Mouse (Mus musculus) CH12.LX (cell line): ENCODE data around the gene Spata25. TPM values are rescaled to one million over a fixed set of nuclear protein-coding genes. Genes with fewer than 3 reads are reported as not detected.

Experiments used
- DNase-seq: peaks from one replicate; pipeline ENCODE4 v3.0.0-alpha.2; 2013; ENCODE audit errors: extremely low read depth
- H3K27ac ChIP-seq: 2 replicates; pipeline ENCODE4 v1.5.1; 2012; ENCODE audit warnings: low read depth, mild to moderate bottlenecking, control low read depth, moderate library complexity; ENCODE audit not compliant: insufficient read depth
- H3K27me3 ChIP-seq: replicated peaks from 2 replicates; pipeline ENCODE3; 2012; ENCODE audit warnings: inconsistent platforms
- H3K36me3 ChIP-seq, 2 experiments: replicated peaks in 1 of 2; 2 replicates each; pipeline versions ENCODE3 to v1.6.1; 2012; ENCODE audit warnings: inconsistent platforms in 1 of 2, low read length in 1 of 2, mild to moderate bottlenecking in 1 of 2, mixed read lengths in 1 of 2, moderate library complexity in 1 of 2; ENCODE audit not compliant: control insufficient read depth in 1 of 2, insufficient read depth in 1 of 2
- H3K4me1 ChIP-seq, 2 experiments: 2 replicates each; pipeline ENCODE4 v1.6.1; 2012; ENCODE audit warnings: inconsistent platforms in 1 of 2, moderate library complexity in 1 of 2; ENCODE audit not compliant: insufficient read depth in 2 of 2, control insufficient read depth in 1 of 2
- H3K4me2 ChIP-seq: 2 replicates; pipeline ENCODE4 v1.6.1; 2012; ENCODE audit warnings: low read depth, mild to moderate bottlenecking, control low read depth; ENCODE audit not compliant: poor library complexity, insufficient read depth, severe bottlenecking
- H3K4me3 ChIP-seq, 3 experiments: fragments of 150-350 bp in 1 of 3; sonication (generic) in 1 of 3; replicated peaks in 1 of 3; 2 replicates each; pipeline versions ENCODE3 to v1.5.1; 2011 to 2012; ENCODE audit warnings: low read depth in 2 of 3, low read length in 2 of 3, mild to moderate bottlenecking in 2 of 3, moderate library complexity in 2 of 3, control low read depth in 1 of 3, improper control_type of control experiment in 1 of 3, inconsistent platforms in 1 of 3, mixed read lengths in 1 of 3; ENCODE audit not compliant: poor library complexity in 1 of 3
- H3K79me2 ChIP-seq: replicated peaks from 2 replicates; pipeline ENCODE4 v1.6.1; 2012; ENCODE audit warnings: mild to moderate bottlenecking, moderate library complexity; ENCODE audit not compliant: control insufficient read depth, poor library complexity, insufficient read depth, severe bottlenecking; ENCODE audit errors: extremely low read depth
- H3K9ac ChIP-seq: 2 replicates; pipeline ENCODE4 v1.6.1; 2012; ENCODE audit warnings: low read depth, mild to moderate bottlenecking, control low read depth, moderate library complexity; ENCODE audit not compliant: insufficient read depth
- H3K9me3 ChIP-seq: replicated peaks from 2 replicates; pipeline ENCODE3; 2012; ENCODE audit warnings: low read length, inconsistent platforms, mixed read lengths
- CHD1 ChIP-seq: IDR thresholded peaks from 2 replicates; pipeline ENCODE4 v1.6.1; 2012; ENCODE audit warnings: low read depth, low read length, improper control_type of control experiment, inconsistent platforms
- CHD2 ChIP-seq: IDR thresholded peaks from 2 replicates; pipeline ENCODE4 v1.6.1; 2011; ENCODE audit warnings: low read length, improper control_type of control experiment
- CTCF ChIP-seq, 2 experiments: IDR thresholded peaks in 1 of 2; conservative IDR thresholded peaks in 1 of 2; 2 replicates each; pipeline ENCODE4 v1.5.1; 2011 to 2012; ENCODE audit warnings: low read depth in 2 of 2, low read length in 2 of 2, improper control_type of control experiment in 1 of 2, inconsistent platforms in 1 of 2, mild to moderate bottlenecking in 1 of 2, moderate library complexity in 1 of 2
- ELF1 ChIP-seq: IDR thresholded peaks from 2 replicates; pipeline ENCODE4 v1.6.1; 2014; ENCODE audit warnings: low read depth, mild to moderate bottlenecking, inconsistent platforms, low read length, improper control_type of control experiment
- EP300 ChIP-seq: IDR thresholded peaks from 2 replicates; pipeline ENCODE4 v1.6.1; 2011; ENCODE audit warnings: low read length, improper control_type of control experiment
- GABPA ChIP-seq: IDR thresholded peaks from 2 replicates; pipeline ENCODE4 v1.6.1; 2012; ENCODE audit warnings: low read depth, low read length, improper control_type of control experiment, inconsistent platforms; ENCODE audit not compliant: insufficient replicate concordance
- HCFC1 ChIP-seq: IDR thresholded peaks from 2 replicates; pipeline ENCODE4 v1.6.1; 2012; ENCODE audit warnings: low read depth, mild to moderate bottlenecking, inconsistent platforms, low read length, improper control_type of control experiment
- JUN ChIP-seq: IDR thresholded peaks from 2 replicates; pipeline ENCODE4 v1.6.1; 2011; ENCODE audit warnings: low read depth, mild to moderate bottlenecking, low read length, improper control_type of control experiment, moderate library complexity; ENCODE audit not compliant: insufficient read depth
- MXI1 ChIP-seq: IDR thresholded peaks from 2 replicates; pipeline ENCODE4 v1.6.1; 2011; ENCODE audit warnings: mild to moderate bottlenecking, low read depth, low read length, improper control_type of control experiment
- NRF1 ChIP-seq: IDR thresholded peaks from 2 replicates; pipeline ENCODE4 v1.6.1; 2014; ENCODE audit warnings: low read depth, mild to moderate bottlenecking, inconsistent platforms, low read length, improper control_type of control experiment, moderate library complexity
- RAD21 ChIP-seq: IDR thresholded peaks from 2 replicates; pipeline ENCODE4 v1.6.1; 2011; ENCODE audit warnings: low read depth, mild to moderate bottlenecking, low read length, improper control_type of control experiment, moderate library complexity
- SMC3 ChIP-seq: IDR thresholded peaks from 2 replicates; pipeline ENCODE4 v1.6.1; 2011; ENCODE audit warnings: low read depth, low read length, improper control_type of control experiment
- TBP ChIP-seq: conservative IDR thresholded peaks from 2 replicates; pipeline ENCODE4 v1.6.1; 2011; ENCODE audit warnings: low read depth, low read length, improper control_type of control experiment
- UBTF ChIP-seq: IDR thresholded peaks from 2 replicates; pipeline ENCODE4 v1.6.1; 2012; ENCODE audit warnings: low read depth, mild to moderate bottlenecking, inconsistent platforms, low read length, improper control_type of control experiment, moderate library complexity
- USF1 ChIP-seq: IDR thresholded peaks from 2 replicates; pipeline ENCODE4 v1.6.1; 2014; ENCODE audit warnings: low read depth, mild to moderate bottlenecking, inconsistent platforms, low read length, improper control_type of control experiment
- USF2 ChIP-seq: conservative IDR thresholded peaks from 2 replicates; pipeline ENCODE4 v1.6.1; 2011; ENCODE audit warnings: low read depth, low read length, improper control_type of control experiment
- ZC3H11A ChIP-seq: IDR thresholded peaks from 2 replicates; pipeline ENCODE4 v1.6.1; 2012; ENCODE audit warnings: low read depth, mild to moderate bottlenecking, inconsistent platforms, low read length, improper control_type of control experiment
- ZNF384 ChIP-seq: IDR thresholded peaks from 2 replicates; pipeline ENCODE4 v1.6.1; 2012; ENCODE audit warnings: low read depth, low read length, improper control_type of control experiment, inconsistent platforms
- dilution Hi-C: fragments of 300-500 bp; cut with MboI; formaldehyde crosslinking; loops from 2 replicates; pipeline ENCODE4 v1.14.3; 2020; ENCODE audit warnings: low sequenced_read_pairs; ENCODE audit not compliant: extremely low pct_unique_long_range_greater_than_20kb, extremely low pct_ligation_motif_present
- in situ Hi-C: fragments of 300-500 bp; cut with MboI; formaldehyde crosslinking; loops from 3 replicates; pipeline ENCODE4 v1.14.3; 2019; ENCODE audit warnings: low sequenced_read_pairs, low pct_ligation_motif_present, low pct_unique_long_range_greater_than_20kb, mixed read lengths
- polyA plus RNA-seq: library from polyadenylated mRNA; unstranded; fragments of >175 nt; gene quantifications from 2 replicates; pipeline ENCODE4 v1.2.1, GENCODE M21; 2012; ENCODE audit warnings: low read depth; ENCODE audit not compliant: insufficient read length
- total RNA-seq, 2 experiments: library from RNA; depleted of rRNA; stranded (reverse); fragments of 300-350 nt in 1 of 2; fragments of >200 nt in 1 of 2; gene quantifications; 2 replicates each; pipeline ENCODE4 v1.2.3; 2012 to 2014

Gene Spata25
- total and polyA plus RNA-seq, 3 experiments, result not detected

DNA sequence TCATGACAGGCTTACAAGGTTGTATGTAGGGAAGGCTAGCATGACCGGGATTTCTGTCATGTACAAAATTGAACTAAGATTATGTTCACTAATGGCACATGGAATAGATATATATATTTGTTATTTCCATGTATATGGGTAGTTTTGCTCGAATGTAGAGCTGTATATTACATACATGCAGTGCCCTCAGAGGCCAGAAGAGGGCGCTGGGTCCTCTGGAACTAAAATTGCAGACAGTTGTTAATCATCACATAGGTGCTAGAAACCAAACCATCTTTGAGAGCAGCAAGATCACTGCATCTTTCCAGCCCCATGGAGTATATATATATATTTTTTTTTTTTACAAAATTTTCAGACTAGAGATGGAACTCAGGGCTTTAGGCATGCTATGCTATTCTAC lies 17.4 kb upstream of the Spata25 start:
- Histone ChIP-seq H3K4me3 (no peak overlapping the region), H3K9ac (no peak overlapping the region), H3K27me3 (no peaks in the 10 kb centered on the region), H3K4me1 (no peaks in the 10 kb centered on the region), H3K9me3 (peaks cover 7% of the 10 kb centered on the region), H3K79me2 (no peaks in the 10 kb centered on the region), H3K27ac (no peak overlapping the region), H3K36me3 (no peaks in the 10 kb centered on the region), H3K4me2 (no peak overlapping the region)
- dilution Hi-C loops (no loop called here), in situ Hi-C loops (no loop called here)
- peak; percentile 43 for TF ChIP-seq RAD21
- no peak for TF ChIP-seq EP300
- no peak for TF ChIP-seq CHD2
- peak; percentile 29 for TF ChIP-seq SMC3
- peak; percentile 35 to 60; a peak in 3 of 4 replicates for TF ChIP-seq CTCF (conservative IDR thresholded peaks at IDR 0.05 in 1 of 2, IDR thresholded peaks at IDR 0.05 in 1 of 2; ENCODE audit: low read depth in 2 of 2, low read length in 2 of 2)
- DNase-seq, result no peak

DNA sequence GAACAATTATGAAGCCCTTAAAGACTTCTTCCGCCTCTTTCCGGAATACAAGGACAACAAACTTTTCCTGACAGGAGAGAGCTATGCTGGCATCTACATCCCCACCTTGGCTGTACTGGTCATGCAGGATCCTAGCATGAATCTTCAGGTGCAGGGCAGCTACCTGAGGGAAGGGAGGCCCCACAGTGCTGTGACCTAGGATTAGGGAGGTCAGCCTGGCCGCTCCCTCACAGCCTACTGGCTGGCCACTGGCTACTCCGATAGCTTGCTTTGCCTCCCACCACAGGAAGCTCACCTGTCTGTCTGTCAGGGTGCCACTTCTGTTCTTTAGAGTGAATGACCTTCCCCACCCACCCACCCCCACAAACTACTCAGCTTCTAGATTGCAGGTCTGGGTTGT lies 6.8 kb upstream of the Spata25 start:
- H3K9ac ChIP-seq, result no peak overlapping the region
- H3K4me2 ChIP-seq, result no peak overlapping the region
- H3K4me1 ChIP-seq, result peaks cover 12 to 28% of the 10 kb centered on the region in 2 experiments
- H3K27ac ChIP-seq, result no peak overlapping the region
- dilution Hi-C loops, result no loop called here
- no peaks in the 10 kb centered on the region for H3K79me2 ChIP-seq
- H3K36me3 ChIP-seq, result peaks cover 32 to 43% of the 10 kb centered on the region in 2 experiments
- H3K27me3 ChIP-seq, result peaks cover 1% of the 10 kb centered on the region
- H3K4me3 ChIP-seq, result no peak overlapping the region
- TF ChIP-seq TBP (no peak), USF2 (no peak), CHD1 (no peak), GABPA (no peak), RAD21 (no peak), HCFC1 (no peak), JUN (no peak), UBTF (no peak)
- TF ChIP-seq, all 38 proteins: peak for 0
- H3K9me3 ChIP-seq, result no peaks in the 10 kb centered on the region
- in situ Hi-C loops, result no loop called here
- no peak for DNase-seq

DNA sequence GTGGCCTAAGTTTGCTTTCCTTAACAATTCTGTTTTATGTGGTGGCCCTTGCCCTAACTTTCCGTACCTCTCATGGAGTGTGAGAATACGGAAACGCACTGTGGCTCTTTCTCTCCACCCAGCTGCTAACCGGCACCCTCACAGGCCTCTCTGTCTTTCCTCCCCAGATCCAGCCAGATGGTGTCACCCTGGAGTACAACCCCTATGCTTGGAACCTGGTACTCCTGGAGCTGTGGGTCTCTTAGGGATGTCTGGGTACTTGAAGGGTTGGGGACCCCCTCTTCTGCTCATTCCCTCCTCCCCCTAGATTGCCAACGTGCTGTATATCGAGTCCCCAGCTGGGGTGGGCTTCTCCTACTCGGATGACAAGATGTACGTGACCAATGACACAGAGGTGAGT lies 6.2 kb upstream of the Spata25 start:
- dilution Hi-C loops, result no loop called here
- peaks cover 12 to 32% of the 10 kb centered on the region in 2 experiments for H3K4me1 ChIP-seq
- H3K79me2 ChIP-seq, result no peaks in the 10 kb centered on the region
- peaks cover 29 to 38% of the 10 kb centered on the region in 2 experiments for H3K36me3 ChIP-seq
- no peak overlapping the region for H3K9ac ChIP-seq
- in situ Hi-C loops, result loop anchor here (5.0 kb wide), 1 partner anchor 43 kb away; the partner anchor contains the start of gene Pcif1
- H3K27ac ChIP-seq, result no peak overlapping the region
- no peak for DNase-seq
- no peak for TF ChIP-seq MXI1
- TF ChIP-seq USF1, result no peak
- no peak for TF ChIP-seq ZC3H11A
- no peak for TF ChIP-seq NRF1
- TF ChIP-seq ELF1, result 0 out of 2 replicates have a peak, but pooled peaks have one; percentile 12
- no peak for TF ChIP-seq ZNF384
- no peak for TF ChIP-seq USF2
- TF ChIP-seq HCFC1, result no peak
- peak in 1 of 2 experiments; percentile 38; a peak in 2 of 4 replicates for TF ChIP-seq CTCF (conservative IDR thresholded peaks at IDR 0.05 in 1 of 2, IDR thresholded peaks at IDR 0.05 in 1 of 2; ENCODE audit: low read depth in 2 of 2, low read length in 2 of 2)
- TF ChIP-seq, all 38 proteins: peak for 2
- Histone ChIP-seq H3K4me3 (peak overlapping the region; percentile 58 to 70 (median 66)), H3K9me3 (no peaks in the 10 kb centered on the region), H3K4me2 (peak overlapping the region; percentile 53), H3K27me3 (peaks cover 1% of the 10 kb centered on the region)
